Mouse (Mus musculus) heart, adult 2 months (tissue): Measurements from ENCODE around the gene Slc35a1. TPM values are rescaled to one million over a fixed set of nuclear protein-coding genes. Genes with fewer than 3 reads are reported as not detected.

Source experiments
- DNase-seq, 2 experiments: peaks; one replicate each; pipeline ENCODE4 v3.0.0; 2021
- H3K27ac ChIP-seq: fragments of 200-600 bp; 2 replicates; pipeline ENCODE4 v1.8.1; 2022
- H3K27me3 ChIP-seq: fragments of 200-500 bp; 2 replicates; pipeline ENCODE4 v1.6.1; 2012; ENCODE audit warnings: mild to moderate bottlenecking, low read length, inconsistent platforms, mixed read lengths; ENCODE audit not compliant: control insufficient read depth, insufficient read depth
- H3K36me3 ChIP-seq: fragments of 200-500 bp; 2 replicates; pipeline ENCODE4 v1.6.1; 2012; ENCODE audit warnings: low read length, inconsistent platforms; ENCODE audit not compliant: control insufficient read depth, insufficient read depth
- H3K4me1 ChIP-seq: fragments of 200-500 bp; 2 replicates; pipeline ENCODE4 v1.6.1; 2011; ENCODE audit warnings: low read length; ENCODE audit not compliant: control insufficient read depth, insufficient read depth
- H3K4me3 ChIP-seq: fragments of 200-600 bp; 2 replicates; pipeline ENCODE4 v1.8.1; 2022
- H3K79me2 ChIP-seq: fragments of 200-500 bp; replicated peaks from 2 replicates; pipeline ENCODE4 v1.6.1; 2012; ENCODE audit warnings: mild to moderate bottlenecking, inconsistent platforms, low read length, moderate library complexity, mixed read lengths; ENCODE audit not compliant: control insufficient read depth, insufficient read depth
- H3K9ac ChIP-seq: fragments of 200-500 bp; 2 replicates; pipeline ENCODE4 v1.6.1; 2012; ENCODE audit warnings: low read depth, mild to moderate bottlenecking, control low read depth, inconsistent platforms, low read length, mixed read lengths
- CTCF ChIP-seq: fragments of 200-600 bp; IDR thresholded peaks from 2 replicates; pipeline ENCODE4 v1.8.1; 2022; ENCODE audit warnings: antibody characterized with exemption, mild to moderate bottlenecking, moderate library complexity
- EP300 ChIP-seq: fragments of 200-500 bp; IDR thresholded peaks from 2 replicates; pipeline ENCODE4 v1.6.1; 2011; ENCODE audit warnings: low read depth, low read length, control low read depth; ENCODE audit not compliant: insufficient read depth
- POLR2A ChIP-seq: fragments of 200-500 bp; IDR thresholded peaks from 2 replicates; pipeline ENCODE4 v1.6.1; 2011; ENCODE audit warnings: mild to moderate bottlenecking, low read depth, low read length, control low read depth; ENCODE audit not compliant: insufficient read depth
- WGBS: fragments of 180-500 bp; shearing (Covaris S2); methylation state at CpG from one replicate; pipeline ENCODE4 v1.1.7; 2018; 5-methylcytosine and 5-hydroxymethylcytosine counted together
- intact Hi-C: fragments of 180-260 bp; cut with DNase I; formaldehyde crosslinking; loops from one replicate; pipeline ENCODE4 v1.15.1; 2025
- polyA plus RNA-seq: library from polyadenylated mRNA; depleted of rRNA; stranded (reverse); fragments of >200 nt; gene quantifications from 2 replicates; pipeline ENCODE4 v1.2.3, GENCODE M21; 2012
- total RNA-seq, 2 experiments: library from RNA; stranded (reverse); gene quantifications; 2 replicates each; pipeline ENCODE4 v1.2.3; 2021

Slc35a1 gene
- total and polyA plus RNA-seq, 3 experiments = 9.0 to 14.0 (median 11.1) TPM

DNA sequence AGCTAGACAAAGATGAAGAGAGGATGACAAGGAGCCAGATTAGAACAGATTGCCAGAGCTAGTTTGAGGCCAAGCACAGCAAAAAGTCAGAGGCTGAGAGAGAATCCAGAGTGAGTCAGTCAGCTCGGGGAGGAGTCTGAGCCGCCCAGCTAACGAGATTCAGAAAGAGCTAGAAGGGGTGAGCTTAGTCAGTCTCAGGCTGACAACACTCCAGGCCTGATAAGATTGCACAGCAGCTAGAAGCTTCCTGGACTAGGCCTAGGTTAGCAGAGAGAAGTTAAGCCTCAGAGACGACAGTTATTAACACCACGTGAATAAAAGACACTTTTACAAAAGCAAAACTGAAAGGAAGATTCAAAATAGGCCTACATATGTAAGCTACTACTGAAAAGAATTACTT lies 19.3 kb downstream of the Slc35a1 start:
- Histone ChIP-seq H3K4me1 (no peaks in the 10 kb centered on the region), H3K4me3 (no peak overlapping the region), H3K27me3 (no peaks in the 10 kb centered on the region), H3K27ac (no peak overlapping the region), H3K36me3 (peaks cover 3% of the 10 kb centered on the region), H3K9ac (no peak overlapping the region), H3K79me2 (no peaks in the 10 kb centered on the region)
- no peak for DNase-seq
- no peak for TF ChIP-seq EP300
- no peak for TF ChIP-seq CTCF
- TF ChIP-seq POLR2A = no peak
- WGBS = 82% methylated on average over 5 of the region's 5 CpGs
- intact Hi-C loops = no loop called here

DNA sequence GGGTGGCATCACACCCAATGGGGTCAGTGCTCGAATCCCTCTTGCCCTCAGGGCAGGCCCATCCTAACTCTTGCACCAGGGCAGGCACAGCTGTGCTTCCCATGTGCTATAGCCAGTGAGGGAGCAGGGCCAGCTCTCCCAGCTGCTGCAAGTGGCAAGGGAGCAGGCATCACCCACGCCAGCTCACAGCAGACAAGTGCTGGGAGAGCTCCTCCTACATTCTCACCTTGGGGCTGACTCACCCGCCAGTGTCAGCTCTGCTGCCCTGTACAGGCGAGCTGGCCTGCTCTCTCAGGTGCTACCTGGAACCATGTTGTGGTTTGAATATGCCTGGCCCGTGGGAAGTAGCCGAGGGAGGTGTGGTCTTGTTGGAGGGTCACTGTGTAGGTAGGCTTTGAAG lies 25.3 kb downstream of the Slc35a1 start:
- Histone ChIP-seq H3K27ac (no peak overlapping the region), H3K9ac (no peak overlapping the region), H3K4me1 (no peaks in the 10 kb centered on the region), H3K79me2 (no peaks in the 10 kb centered on the region), H3K4me3 (no peak overlapping the region), H3K27me3 (no peaks in the 10 kb centered on the region), H3K36me3 (no peaks in the 10 kb centered on the region)
- no peak for TF ChIP-seq POLR2A
- intact Hi-C loops = no loop called here
- 81% methylated on average over 6 of the region's 6 CpGs for WGBS
- DNase-seq = no peak

DNA sequence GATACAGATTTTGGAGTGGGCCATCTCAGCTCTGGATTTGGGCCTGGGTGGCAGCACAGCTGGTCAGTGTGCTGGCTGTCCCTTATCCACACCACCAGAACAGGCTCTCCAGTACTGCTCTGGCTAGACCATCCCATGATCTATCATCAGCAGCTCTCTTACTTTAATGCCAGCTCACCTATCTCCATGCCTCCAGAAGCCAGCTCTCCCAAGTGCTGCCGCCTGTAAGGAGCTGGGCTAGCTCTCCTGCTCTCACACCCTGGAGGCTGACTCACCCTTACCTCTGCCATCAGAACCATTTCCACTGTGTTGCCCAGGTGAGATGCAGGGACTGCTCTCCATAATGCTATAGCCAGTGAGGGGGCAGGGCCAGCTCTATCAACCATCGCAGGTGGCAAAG lies 25.7 kb downstream of the Slc35a1 start:
- Histone ChIP-seq H3K79me2 (no peaks in the 10 kb centered on the region), H3K27ac (no peak overlapping the region), H3K27me3 (no peaks in the 10 kb centered on the region), H3K4me1 (no peaks in the 10 kb centered on the region), H3K36me3 (no peaks in the 10 kb centered on the region), H3K9ac (no peak overlapping the region), H3K4me3 (no peak overlapping the region)
- 91% methylated on average over 2 of the region's 2 CpGs for WGBS
- intact Hi-C loops = no loop called here
- TF ChIP-seq POLR2A = no peak
- TF ChIP-seq EP300 = no peak
- TF ChIP-seq CTCF = no peak
- DNase-seq = no peak

DNA sequence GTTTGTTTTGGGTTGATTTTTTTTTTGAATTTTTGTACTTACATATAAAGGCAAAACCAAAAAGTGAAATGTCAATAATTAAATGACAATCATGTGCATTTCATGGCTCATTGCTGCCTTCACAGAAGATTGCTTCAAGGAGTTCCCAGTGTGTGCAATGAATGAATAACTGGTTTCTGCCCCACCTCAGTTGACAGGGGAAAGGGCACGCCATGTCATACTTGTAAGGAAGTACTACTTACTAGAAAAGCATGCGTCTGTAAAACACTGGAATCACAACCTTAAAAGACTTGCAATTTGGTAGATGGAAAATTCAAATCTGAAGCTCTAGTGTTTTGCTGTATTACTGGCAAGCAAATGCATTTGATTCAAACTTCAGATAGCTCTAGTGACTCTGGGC lies 28.2 kb downstream of the Slc35a1 start:
- Histone ChIP-seq H3K27me3 (no peaks in the 10 kb centered on the region), H3K36me3 (no peaks in the 10 kb centered on the region), H3K79me2 (no peaks in the 10 kb centered on the region), H3K27ac (no peak overlapping the region), H3K9ac (no peak overlapping the region), H3K4me1 (no peaks in the 10 kb centered on the region), H3K4me3 (no peak overlapping the region)
- TF ChIP-seq EP300 (no peak), POLR2A (no peak), CTCF (no peak)
- WGBS = 84% methylated on average over 2 of the region's 2 CpGs
- DNase-seq = no peak
- intact Hi-C loops = no loop called here

DNA sequence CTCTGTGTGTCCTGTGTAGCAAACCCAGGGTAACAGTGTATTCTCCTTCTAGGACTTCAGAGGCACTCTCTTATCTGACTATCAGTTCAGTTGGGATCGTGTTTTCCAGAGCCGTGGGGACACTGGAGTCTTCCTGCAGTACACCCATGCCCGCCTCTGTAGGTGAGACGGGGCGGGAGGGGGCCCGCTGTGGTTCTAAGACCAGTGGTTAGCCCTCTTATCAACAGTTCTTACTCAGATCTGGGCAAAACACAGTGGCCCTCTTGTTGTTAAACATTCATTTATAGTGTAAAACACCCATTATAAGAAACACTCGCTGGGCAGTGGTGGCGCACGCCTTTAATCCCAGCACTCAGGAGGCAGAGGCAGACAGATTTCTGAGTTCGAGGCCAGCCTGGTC lies 31.1 kb downstream of the Slc35a1 start:
- intact Hi-C loops = no loop called here

DNA sequence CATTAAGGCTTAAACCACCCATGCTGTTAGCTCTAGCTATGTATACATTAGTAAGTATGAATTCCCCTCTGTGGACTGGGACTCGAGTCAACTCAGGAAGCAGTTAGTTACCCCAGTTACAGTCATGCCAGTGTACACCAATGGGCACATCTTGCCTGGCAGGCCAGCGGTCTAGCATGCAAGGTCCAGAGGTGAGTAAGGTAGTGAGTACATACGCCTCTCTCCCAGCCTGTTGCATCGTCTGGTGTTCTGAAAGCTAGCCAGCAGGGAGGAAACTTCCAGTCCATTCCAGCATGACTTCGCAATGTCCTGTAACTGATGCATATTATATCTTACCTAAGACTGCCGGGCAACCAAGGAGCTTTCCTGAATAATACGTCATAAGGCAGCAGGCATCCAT lies 34.1 kb downstream of the Slc35a1 start:
- intact Hi-C loops = no loop called here

More for the DNA sequence above, 31.1 kb downstream of the Slc35a1 start:
- Histone ChIP-seq H3K79me2 (no peaks in the 10 kb centered on the region), H3K9ac (no peak overlapping the region), H3K36me3 (no peaks in the 10 kb centered on the region), H3K4me3 (no peak overlapping the region), H3K27ac (no peak overlapping the region), H3K27me3 (no peaks in the 10 kb centered on the region), H3K4me1 (no peaks in the 10 kb centered on the region)
- DNase-seq = no peak
- 90% methylated on average over 10 of the region's 10 CpGs for WGBS
- TF ChIP-seq EP300 (no peak), POLR2A (no peak), CTCF (no peak)

DNA sequence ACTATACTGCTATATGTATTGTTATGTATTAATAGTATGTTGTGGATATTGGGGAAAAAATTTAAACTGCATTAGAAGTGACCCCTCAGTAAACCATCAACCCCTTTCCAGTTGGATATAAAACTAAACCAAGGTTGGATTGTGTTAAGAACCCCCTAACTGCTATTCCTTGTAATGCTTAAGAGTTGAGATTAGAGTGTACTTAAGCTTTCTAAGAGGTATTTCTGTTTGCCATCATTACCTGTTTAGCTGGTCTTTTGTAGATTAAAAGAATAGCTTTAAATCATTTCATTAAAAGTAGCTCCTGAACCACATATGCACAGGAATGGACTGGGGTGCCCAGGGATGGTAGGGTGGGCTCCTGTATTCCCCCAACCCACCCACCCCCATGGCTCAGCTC lies 42.5 kb downstream of the Slc35a1 start:
- intact Hi-C loops = no loop called here
- Histone ChIP-seq H3K9ac (no peak overlapping the region), H3K27me3 (no peaks in the 10 kb centered on the region), H3K79me2 (no peaks in the 10 kb centered on the region), H3K36me3 (no peaks in the 10 kb centered on the region), H3K4me1 (no peaks in the 10 kb centered on the region), H3K4me3 (no peak overlapping the region), H3K27ac (no peak overlapping the region)
- TF ChIP-seq CTCF = no peak
- TF ChIP-seq POLR2A = no peak
- no peak for TF ChIP-seq EP300
- DNase-seq = no peak

More for the DNA sequence above, 34.1 kb downstream of the Slc35a1 start:
- no peaks in the 10 kb centered on the region for H3K4me1 ChIP-seq
- WGBS = 91% methylated on average over 7 of the region's 7 CpGs
- H3K36me3 ChIP-seq = no peaks in the 10 kb centered on the region
- no peak for DNase-seq
- TF ChIP-seq EP300 = no peak
- TF ChIP-seq CTCF = no peak
- TF ChIP-seq POLR2A = no peak
- H3K27ac ChIP-seq = no peak overlapping the region
- H3K27me3 ChIP-seq = no peaks in the 10 kb centered on the region
- H3K79me2 ChIP-seq = no peaks in the 10 kb centered on the region
- no peak overlapping the region for H3K4me3 ChIP-seq
- H3K9ac ChIP-seq = no peak overlapping the region
